Mouse (Mus musculus): Measurements from ENCODE around the gene Cd36. TPM values are rescaled to one million over a fixed set of nuclear protein-coding genes. Genes with fewer than 3 reads are reported as not detected.

The Cd36 gene
- polyA plus RNA-seq, 1 experiment from 2014 or later = 2.7 TPM

- no peak overlapping the region for H3K4me3 ChIP-seq
- no peaks in the 10 kb centered on the region for H3K36me3 ChIP-seq
- 86% methylated on average over 1 of the region's 1 CpGs for WGBS
- no peak overlapping the region for H3K4me2 ChIP-seq (replicated peaks)
- H3K4me1 ChIP-seq = no peaks in the 10 kb centered on the region
- H3K27ac ChIP-seq = no peak overlapping the region
- no peaks in the 10 kb centered on the region for H3K9me3 ChIP-seq
- H3K9ac ChIP-seq = no peak overlapping the region
- H3K27me3 ChIP-seq = no peaks in the 10 kb centered on the region
- no peak for ATAC-seq (ENCODE audit: insufficient number of reproducible peaks, insufficient read depth, low FRiP score, low TSS enrichment)
Measured at GRCm38 (mm10) chr5:17889291-17889690, 690 bp upstream of the Cd36 start.

GRCm38 (mm10) chr5:17886377-17886776 is 2.2 kb downstream of the Cd36 start:
- Histone ChIP-seq H3K4me2 (replicated peaks) (no peak overlapping the region), H3K4me1 (no peaks in the 10 kb centered on the region), H3K36me3 (no peaks in the 10 kb centered on the region), H3K4me3 (no peak overlapping the region), H3K27ac (no peak overlapping the region), H3K9ac (no peak overlapping the region), H3K9me3 (no peaks in the 10 kb centered on the region), H3K27me3 (no peaks in the 10 kb centered on the region)
- ATAC-seq (ENCODE audit: insufficient number of reproducible peaks, insufficient read depth, low FRiP score, low TSS enrichment) = no peak
- 84% methylated on average over 3 of the region's 3 CpGs for WGBS

DNA sequence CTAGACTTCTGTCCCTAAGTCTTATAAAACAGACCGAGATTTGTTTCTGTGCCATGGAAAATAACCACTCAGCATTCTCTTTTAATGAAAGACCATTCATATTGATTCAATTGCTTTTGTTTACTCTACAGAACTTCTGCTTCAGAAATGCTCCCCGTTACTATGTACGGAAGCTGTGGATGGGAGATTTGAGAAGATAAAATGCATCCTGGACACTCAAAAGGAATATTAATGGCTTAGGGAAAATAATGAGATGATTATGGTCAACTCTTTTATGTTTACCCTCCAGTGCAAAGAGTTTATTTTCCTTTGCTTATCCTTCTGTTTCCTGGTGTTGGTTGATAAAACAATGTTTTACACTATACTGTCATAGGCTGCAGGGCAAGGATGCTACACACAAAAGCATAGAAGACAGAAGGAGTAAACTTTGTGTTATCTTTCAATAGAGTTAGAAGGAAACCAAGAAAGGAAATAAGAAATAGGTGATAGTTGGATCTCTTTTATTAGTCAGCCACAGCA is 5.2 kb downstream of the Cd36 start:
- H3K4me2 ChIP-seq (replicated peaks) = no peak overlapping the region
- no peak overlapping the region for H3K9ac ChIP-seq
- H3K36me3 ChIP-seq = no peaks in the 10 kb centered on the region
- 72% methylated on average over 3 of the region's 3 CpGs for WGBS
- no peaks in the 10 kb centered on the region for H3K4me1 ChIP-seq
- no peak for ATAC-seq (ENCODE audit: insufficient number of reproducible peaks, insufficient read depth, low FRiP score, low TSS enrichment)
- H3K27ac ChIP-seq = no peak overlapping the region
- H3K27me3 ChIP-seq = no peaks in the 10 kb centered on the region
- no peaks in the 10 kb centered on the region for H3K9me3 ChIP-seq
- H3K4me3 ChIP-seq = no peak overlapping the region

GRCm38 (mm10) chr5:17881542-17881896 is 7.1 kb downstream of the Cd36 start:
- Histone ChIP-seq H3K4me1 (no peaks in the 10 kb centered on the region), H3K9me3 (no peaks in the 10 kb centered on the region), H3K36me3 (no peaks in the 10 kb centered on the region), H3K27me3 (no peaks in the 10 kb centered on the region), H3K4me2 (replicated peaks) (no peak overlapping the region), H3K27ac (no peak overlapping the region), H3K9ac (no peak overlapping the region), H3K4me3 (no peak overlapping the region)
- ATAC-seq (ENCODE audit: insufficient number of reproducible peaks, insufficient read depth, low FRiP score, low TSS enrichment) = no peak
- WGBS = 78% methylated on average over 2 of the region's 2 CpGs

DNA sequence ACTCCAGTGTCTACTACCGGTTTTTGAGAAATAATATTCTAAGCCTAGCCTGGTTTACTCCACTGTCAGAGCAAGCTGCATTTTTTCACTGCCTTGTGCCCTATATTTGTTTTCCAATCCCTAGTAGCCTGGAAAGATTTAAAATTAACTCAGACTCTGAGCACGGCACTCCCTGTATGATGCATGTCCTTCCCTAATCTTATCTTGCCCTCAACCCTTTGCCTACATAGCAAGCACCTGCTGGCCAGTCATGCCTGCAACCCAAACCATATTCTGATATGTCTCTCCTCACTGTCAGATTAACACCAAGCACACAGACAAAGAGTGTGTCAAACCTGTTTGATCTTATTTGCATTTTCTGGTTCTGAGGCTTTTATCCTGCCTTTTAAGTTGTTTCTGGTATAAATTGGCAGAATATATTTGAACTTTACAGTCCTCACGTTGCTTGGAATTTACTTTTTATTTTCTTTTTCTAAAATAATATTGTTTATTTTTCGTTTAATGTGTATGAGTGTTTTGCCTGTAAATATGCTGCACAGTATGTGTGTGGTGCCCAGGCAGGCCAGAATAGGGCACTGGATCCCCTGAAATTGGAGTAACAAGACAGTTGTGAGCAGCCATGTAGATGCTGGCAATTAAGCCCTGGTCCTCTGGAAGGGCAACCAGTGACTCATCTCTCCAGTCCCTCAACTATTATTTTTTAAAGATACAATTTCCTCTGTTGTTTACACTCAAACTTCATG is 7.6 kb downstream of the Cd36 start:
- Histone ChIP-seq H3K4me2 (replicated peaks) (no peak overlapping the region), H3K9me3 (no peaks in the 10 kb centered on the region), H3K27ac (no peak overlapping the region), H3K4me1 (no peaks in the 10 kb centered on the region), H3K27me3 (no peaks in the 10 kb centered on the region), H3K9ac (no peak overlapping the region), H3K36me3 (no peaks in the 10 kb centered on the region), H3K4me3 (no peak overlapping the region)
- WGBS = 79% methylated on average over 4 of the region's 4 CpGs
- ATAC-seq (ENCODE audit: insufficient number of reproducible peaks, insufficient read depth, low FRiP score, low TSS enrichment) = no peak

GRCm38 (mm10) chr5:17879924-17880323 is 8.7 kb downstream of the Cd36 start:
- WGBS = 79% methylated on average over 1 of the region's 1 CpGs
- Histone ChIP-seq H3K4me2 (replicated peaks) (no peak overlapping the region), H3K27ac (no peak overlapping the region), H3K9ac (no peak overlapping the region), H3K27me3 (no peaks in the 10 kb centered on the region), H3K9me3 (no peaks in the 10 kb centered on the region), H3K4me1 (no peaks in the 10 kb centered on the region), H3K4me3 (no peak overlapping the region), H3K36me3 (no peaks in the 10 kb centered on the region)
- no peak for ATAC-seq (ENCODE audit: insufficient number of reproducible peaks, insufficient read depth, low FRiP score, low TSS enrichment)

GRCm38 (mm10) chr5:17877044-17877443 is 11.6 kb downstream of the Cd36 start:
- Histone ChIP-seq H3K27ac (no peak overlapping the region), H3K9me3 (no peaks in the 10 kb centered on the region), H3K4me2 (replicated peaks) (no peak overlapping the region), H3K27me3 (no peaks in the 10 kb centered on the region), H3K9ac (no peak overlapping the region), H3K4me1 (no peaks in the 10 kb centered on the region), H3K36me3 (no peaks in the 10 kb centered on the region), H3K4me3 (no peak overlapping the region)
- WGBS = 83% methylated on average over 7 of the region's 7 CpGs
- no peak for ATAC-seq (ENCODE audit: insufficient number of reproducible peaks, insufficient read depth, low FRiP score, low TSS enrichment)

DNA sequence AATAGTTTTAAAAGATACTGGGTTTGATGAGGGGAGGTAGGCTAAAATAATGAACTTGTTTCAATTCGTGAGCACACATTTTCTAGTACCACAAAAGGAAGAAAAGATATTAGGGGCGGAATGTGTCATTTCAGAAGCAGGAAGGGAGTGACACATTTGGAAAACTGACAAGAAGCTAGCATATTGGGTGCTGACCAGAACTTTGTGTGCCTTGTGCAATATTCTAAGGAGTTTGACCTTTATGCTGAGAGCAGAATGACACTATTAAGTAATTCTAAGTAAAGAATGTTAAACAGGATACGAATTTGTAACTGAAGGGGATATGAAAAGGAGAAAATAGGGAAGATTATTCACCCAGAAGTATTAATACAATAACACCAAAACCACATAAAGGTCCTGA is 12.0 kb downstream of the Cd36 start:
- Histone ChIP-seq H3K4me3 (no peak overlapping the region), H3K9ac (no peak overlapping the region), H3K4me1 (no peaks in the 10 kb centered on the region), H3K9me3 (no peaks in the 10 kb centered on the region), H3K36me3 (no peaks in the 10 kb centered on the region), H3K4me2 (replicated peaks) (no peak overlapping the region), H3K27me3 (no peaks in the 10 kb centered on the region), H3K27ac (no peak overlapping the region)
- 72% methylated on average over 3 of the region's 3 CpGs for WGBS
- ATAC-seq (ENCODE audit: insufficient number of reproducible peaks, insufficient read depth, low FRiP score, low TSS enrichment) = no peak

DNA sequence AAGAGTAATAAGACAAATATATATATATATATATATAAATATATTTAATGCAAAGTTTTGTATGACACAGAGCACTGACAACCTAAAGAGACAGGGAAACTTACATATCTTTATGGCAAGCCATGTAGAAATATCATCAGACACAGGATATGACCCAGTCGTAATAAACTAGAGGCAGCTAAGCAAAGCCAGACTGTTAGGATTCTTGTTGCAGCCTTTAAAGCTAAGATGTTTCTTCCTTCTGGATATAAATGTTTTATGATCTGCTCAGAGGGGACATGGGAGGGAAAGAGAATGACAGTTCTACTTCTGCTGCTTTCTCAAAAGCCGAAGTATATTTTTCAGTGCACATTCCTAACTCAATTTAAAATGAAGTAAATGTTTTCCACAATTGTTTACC is 14.3 kb downstream of the Cd36 start:
- no peak overlapping the region for H3K27ac ChIP-seq
- H3K4me1 ChIP-seq = no peaks in the 10 kb centered on the region
- H3K36me3 ChIP-seq = no peaks in the 10 kb centered on the region
- H3K9ac ChIP-seq = no peak overlapping the region
- no peaks in the 10 kb centered on the region for H3K27me3 ChIP-seq
- no peaks in the 10 kb centered on the region for H3K9me3 ChIP-seq
- H3K4me3 ChIP-seq = no peak overlapping the region
- H3K4me2 ChIP-seq (replicated peaks) = no peak overlapping the region
- WGBS = 87% methylated on average over 2 of the region's 2 CpGs
- no peak for ATAC-seq (ENCODE audit: insufficient number of reproducible peaks, insufficient read depth, low FRiP score, low TSS enrichment)

DNA sequence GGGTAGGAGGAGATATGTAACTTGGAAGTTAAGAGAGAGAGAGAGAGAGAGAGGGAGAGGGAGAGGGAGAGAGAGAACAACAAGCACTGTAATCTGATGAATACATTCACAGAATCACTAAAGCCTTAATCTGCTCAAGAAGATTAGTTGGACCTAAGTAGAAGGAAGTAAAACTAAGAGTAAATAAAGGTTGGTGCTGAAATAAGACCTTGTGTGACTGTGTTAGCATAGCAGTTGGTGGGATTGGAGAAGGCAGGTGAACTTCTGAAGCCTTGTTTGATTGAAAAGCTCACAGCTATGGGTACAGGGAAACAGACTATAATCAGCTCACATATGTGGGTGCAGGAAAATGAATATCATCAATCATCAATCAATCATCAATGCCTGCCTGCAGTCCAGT is 23.2 kb downstream of the Cd36 start:
- Histone ChIP-seq H3K9ac (no peak overlapping the region), H3K27ac (no peak overlapping the region), H3K36me3 (no peaks in the 10 kb centered on the region), H3K9me3 (no peaks in the 10 kb centered on the region), H3K27me3 (no peaks in the 10 kb centered on the region), H3K4me2 (replicated peaks) (no peak overlapping the region), H3K4me1 (no peaks in the 10 kb centered on the region), H3K4me3 (no peak overlapping the region)
- ATAC-seq (ENCODE audit: insufficient number of reproducible peaks, insufficient read depth, low FRiP score, low TSS enrichment) = no peak

GRCm38 (mm10) chr5:17863085-17863484 is 25.5 kb downstream of the Cd36 start:
- 76% methylated on average over 2 of the region's 2 CpGs for WGBS
- H3K36me3 ChIP-seq = no peaks in the 10 kb centered on the region
- no peak overlapping the region for H3K9ac ChIP-seq
- H3K9me3 ChIP-seq = no peaks in the 10 kb centered on the region
- H3K27ac ChIP-seq = no peak overlapping the region
- no peak for ATAC-seq (ENCODE audit: insufficient number of reproducible peaks, insufficient read depth, low FRiP score, low TSS enrichment)
- no peak overlapping the region for H3K4me2 ChIP-seq (replicated peaks)
- no peak overlapping the region for H3K4me3 ChIP-seq
- no peaks in the 10 kb centered on the region for H3K27me3 ChIP-seq
- H3K4me1 ChIP-seq = no peaks in the 10 kb centered on the region

- no peaks in the 10 kb centered on the region for H3K36me3 ChIP-seq
- ATAC-seq (ENCODE audit: insufficient number of reproducible peaks, insufficient read depth, low FRiP score, low TSS enrichment) = no peak
- no peak overlapping the region for H3K27ac ChIP-seq
- no peaks in the 10 kb centered on the region for H3K4me1 ChIP-seq
- 91% methylated on average over 3 of the region's 3 CpGs for WGBS
- no peaks in the 10 kb centered on the region for H3K27me3 ChIP-seq
- H3K4me3 ChIP-seq = no peak overlapping the region
- no peak overlapping the region for H3K9ac ChIP-seq
- H3K9me3 ChIP-seq = no peaks in the 10 kb centered on the region
- H3K4me2 ChIP-seq (replicated peaks) = no peak overlapping the region
Measured at GRCm38 (mm10) chr5:17858399-17858798, 30.2 kb downstream of the Cd36 start.

Data from embryonic facial prominence, embryonic 12.5 days (tissue).